Mouse (Mus musculus): ENCODE measurements around the gene Glul. TPM values are rescaled to one million over a fixed set of nuclear protein-coding genes. Genes with fewer than 3 reads are reported as not detected.

The Glul gene
- polyA plus RNA-seq, 1 experiment from 2014 or later = 143 TPM

DNA sequence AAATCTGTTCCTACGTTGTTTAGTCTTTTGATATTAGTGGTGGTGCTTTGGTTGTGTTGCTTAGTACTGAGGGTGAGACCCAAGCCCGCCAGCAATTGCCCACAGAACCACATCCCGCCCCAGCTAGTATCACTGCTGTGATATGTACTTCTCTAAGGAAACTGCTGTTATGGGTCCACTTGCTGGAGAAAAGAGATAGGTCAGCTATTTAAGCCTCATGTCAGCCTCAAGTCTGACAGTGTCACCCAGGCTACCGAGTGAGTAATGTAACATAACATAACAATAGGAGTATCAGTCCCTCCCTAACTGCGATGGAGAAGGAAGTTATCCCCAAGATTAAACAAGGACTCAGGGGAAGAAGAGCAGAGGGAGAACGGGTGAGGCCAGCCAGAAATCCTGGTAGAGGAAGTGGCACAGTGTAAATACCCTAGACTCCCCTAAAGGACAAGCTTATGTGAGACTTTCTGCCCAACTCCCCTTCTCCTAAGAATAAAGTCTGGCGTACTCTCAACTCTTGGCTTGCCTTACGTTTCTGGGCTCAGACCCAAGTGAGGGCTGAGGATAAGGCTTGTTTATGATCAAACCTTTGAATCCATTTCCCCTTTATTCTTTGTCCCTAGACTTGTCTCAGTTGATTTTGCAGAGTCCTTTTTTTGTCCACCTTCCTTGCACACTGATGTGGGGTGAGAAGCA lies 5.4 kb upstream of the Glul start:
- no peaks in the 10 kb centered on the region for H3K36me3 ChIP-seq (ENCODE audit: control insufficient read depth, insufficient read depth, low read length)
- no peaks in the 10 kb centered on the region for H3K9me3 ChIP-seq (ENCODE audit: control insufficient read depth, low read length)
- H3K27me3 ChIP-seq (ENCODE audit: control insufficient read depth, insufficient read depth, low read length) = no peaks in the 10 kb centered on the region
- no peak overlapping the region for H3K4me2 ChIP-seq (replicated peaks; ENCODE audit: low read depth, low read length)
- no peak overlapping the region for H3K27ac ChIP-seq (ENCODE audit: low read depth, low read length)
- no peak overlapping the region for H3K9ac ChIP-seq (ENCODE audit: low read depth, low read length)
- no peak for DNase-seq (ENCODE audit: low spot score)
- H3K4me1 ChIP-seq (replicated peaks; ENCODE audit: control insufficient read depth, insufficient read depth, low read length) = no peaks in the 10 kb centered on the region
- 66% methylated on average over 8 of the region's 8 CpGs for WGBS
- no peak for ATAC-seq (ENCODE audit: low FRiP score)
- no peak overlapping the region for H3K4me3 ChIP-seq (ENCODE audit: low read depth, low read length)

DNA sequence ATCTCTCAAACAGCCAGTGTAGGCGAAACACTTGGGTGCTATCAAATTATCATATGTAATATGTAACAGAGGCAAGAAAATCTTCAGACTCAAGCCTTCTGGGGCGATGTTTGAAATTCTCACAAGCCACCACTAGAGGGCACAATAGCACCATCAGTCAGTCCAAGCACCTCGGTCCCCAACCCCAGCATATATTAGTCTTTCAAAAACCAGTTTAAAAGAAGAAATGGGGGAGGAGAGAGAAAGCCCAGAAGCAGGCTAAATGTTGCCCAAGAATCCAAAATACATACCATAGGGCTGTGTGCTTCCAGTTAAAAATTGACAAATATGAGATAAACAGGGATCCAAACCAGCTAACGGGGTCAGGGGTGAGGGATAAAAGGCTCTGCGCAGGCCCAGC lies 4.8 kb upstream of the Glul start:
- no peak overlapping the region for H3K9ac ChIP-seq (ENCODE audit: low read depth, low read length)
- H3K4me2 ChIP-seq (replicated peaks; ENCODE audit: low read depth, low read length) = no peak overlapping the region
- no peaks in the 10 kb centered on the region for H3K4me1 ChIP-seq (replicated peaks; ENCODE audit: control insufficient read depth, insufficient read depth, low read length)
- 40% methylated on average over 5 of the region's 5 CpGs for WGBS
- H3K27ac ChIP-seq (ENCODE audit: low read depth, low read length) = no peak overlapping the region
- no peaks in the 10 kb centered on the region for H3K36me3 ChIP-seq (ENCODE audit: control insufficient read depth, insufficient read depth, low read length)
- H3K4me3 ChIP-seq (ENCODE audit: low read depth, low read length) = no peak overlapping the region
- no peak for ATAC-seq (ENCODE audit: low FRiP score)
- peak; percentile 86 for DNase-seq (ENCODE audit: low spot score)
- no peaks in the 10 kb centered on the region for H3K9me3 ChIP-seq (ENCODE audit: control insufficient read depth, low read length)
- no peaks in the 10 kb centered on the region for H3K27me3 ChIP-seq (ENCODE audit: control insufficient read depth, insufficient read depth, low read length)

DNA sequence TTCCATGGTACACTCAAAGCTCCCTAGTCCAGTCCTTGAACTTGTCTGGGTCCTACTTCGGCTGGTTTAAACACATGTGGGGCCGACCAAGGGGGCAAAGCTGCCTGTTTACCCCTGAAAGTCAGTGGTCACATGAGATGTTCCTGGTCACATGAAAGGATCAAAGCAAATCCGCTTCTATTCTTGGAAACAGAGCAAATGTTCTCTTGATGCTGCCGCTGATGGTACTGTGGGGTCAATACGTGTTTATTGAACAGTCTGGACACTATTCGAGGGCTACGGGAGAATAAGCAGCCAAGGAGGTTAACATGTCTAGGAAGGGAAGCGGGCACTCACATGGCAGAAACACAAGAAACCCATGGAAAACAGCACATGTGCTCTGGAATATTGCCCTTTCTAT lies 2.5 kb upstream of the Glul start:
- no peak for DNase-seq (ENCODE audit: low spot score)
- Histone ChIP-seq H3K27ac (ENCODE audit: low read depth, low read length) (no peak overlapping the region), H3K9me3 (ENCODE audit: control insufficient read depth, low read length) (no peaks in the 10 kb centered on the region), H3K36me3 (ENCODE audit: control insufficient read depth, insufficient read depth, low read length) (no peaks in the 10 kb centered on the region), H3K4me3 (ENCODE audit: low read depth, low read length) (no peak overlapping the region), H3K27me3 (ENCODE audit: control insufficient read depth, insufficient read depth, low read length) (no peaks in the 10 kb centered on the region), H3K4me2 (replicated peaks; ENCODE audit: low read depth, low read length) (no peak overlapping the region), H3K9ac (ENCODE audit: low read depth, low read length) (no peak overlapping the region), H3K4me1 (replicated peaks; ENCODE audit: control insufficient read depth, insufficient read depth, low read length) (peaks cover 3% of the 10 kb centered on the region; the same call in 1 of the 2 replicates)
- 81% methylated on average over 8 of the region's 8 CpGs for WGBS
- ATAC-seq (ENCODE audit: low FRiP score) = no peak

DNA sequence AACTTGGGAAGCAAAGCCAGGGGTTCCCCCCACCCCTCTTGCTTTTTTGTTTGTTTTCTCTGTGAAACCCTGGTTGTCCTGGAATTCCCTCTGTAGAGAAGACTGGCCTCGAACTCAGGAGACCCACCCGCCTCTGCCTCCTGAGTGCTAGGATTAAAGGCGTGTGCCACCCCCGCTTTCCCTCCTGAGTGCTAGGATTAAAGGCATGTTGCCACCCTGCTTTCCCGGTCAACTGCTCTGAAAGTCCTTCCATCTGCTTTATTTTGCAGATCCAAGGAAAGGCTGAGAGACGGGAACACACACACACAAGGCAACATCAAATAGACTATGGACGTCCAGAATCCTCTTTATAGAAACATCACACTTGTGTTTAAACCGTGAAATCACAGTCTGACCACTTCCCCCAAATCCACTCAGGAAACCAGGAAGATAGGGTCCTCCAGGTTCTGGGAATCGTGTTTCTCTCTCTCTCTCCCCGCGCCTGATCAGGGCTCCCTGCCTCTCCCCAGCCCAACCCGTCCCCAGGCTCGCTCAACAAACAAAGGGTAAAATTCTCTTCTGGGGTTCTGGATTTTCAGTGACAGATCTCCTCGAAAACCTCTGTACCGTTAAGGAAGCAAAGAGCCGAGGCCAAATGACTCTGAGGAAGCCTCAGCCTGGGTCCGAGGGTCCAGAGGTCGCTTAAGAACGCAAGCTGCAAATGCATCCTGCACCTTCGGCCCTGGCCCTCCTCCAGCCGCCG lies 584 bp upstream of the Glul start:
- Histone ChIP-seq H3K9me3 (ENCODE audit: control insufficient read depth, low read length) (no peaks in the 10 kb centered on the region), H3K4me3 (ENCODE audit: low read depth, low read length) (peak overlapping the region; percentile 63), H3K27ac (ENCODE audit: low read depth, low read length) (peak overlapping the region; percentile 96), H3K27me3 (ENCODE audit: control insufficient read depth, insufficient read depth, low read length) (no peaks in the 10 kb centered on the region), H3K4me2 (replicated peaks; ENCODE audit: low read depth, low read length) (peak overlapping the region; percentile 51), H3K36me3 (ENCODE audit: control insufficient read depth, insufficient read depth, low read length) (peaks cover 4% of the 10 kb centered on the region; the same call in 1 of the 2 replicates), H3K9ac (ENCODE audit: low read depth, low read length) (peak overlapping the region; percentile 80), H3K4me1 (replicated peaks; ENCODE audit: control insufficient read depth, insufficient read depth, low read length) (peaks cover 3% of the 10 kb centered on the region; the same call in 1 of the 2 replicates)
- ATAC-seq (ENCODE audit: low FRiP score) (peak; percentile 61), DNase-seq (ENCODE audit: low spot score) (no peak)
- WGBS = 21% methylated on average over 22 of the region's 22 CpGs

DNA sequence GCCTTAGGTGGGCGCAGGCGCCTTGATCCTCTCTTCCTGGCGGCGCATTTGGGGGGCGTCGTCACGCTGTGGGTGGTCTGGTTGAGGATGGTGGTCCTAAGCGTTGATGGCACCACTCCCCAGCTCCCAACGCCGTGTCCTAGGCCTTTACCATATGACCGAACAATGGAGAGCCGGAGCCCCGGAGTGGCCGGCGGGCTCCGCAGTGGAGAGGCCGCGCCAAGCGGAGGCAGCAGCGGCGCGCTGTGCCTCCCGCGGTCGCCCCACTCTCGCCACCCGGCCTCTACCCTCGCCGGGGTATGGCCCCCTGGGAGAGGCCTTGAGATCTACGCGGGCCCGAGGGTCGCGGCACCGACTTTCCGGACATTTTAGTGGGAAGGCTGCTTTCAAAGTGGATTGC lies 637 bp downstream of the Glul start:
- H3K27ac ChIP-seq (ENCODE audit: low read depth, low read length) = peak overlapping the region; percentile 96
- H3K9me3 ChIP-seq (ENCODE audit: control insufficient read depth, low read length) = no peaks in the 10 kb centered on the region
- H3K27me3 ChIP-seq (ENCODE audit: control insufficient read depth, insufficient read depth, low read length) = no peaks in the 10 kb centered on the region
- peak overlapping the region; percentile 63 for H3K4me3 ChIP-seq (ENCODE audit: low read depth, low read length)
- WGBS = under 1% methylated on average over 34 of the region's 36 CpGs
- peaks cover 11% of the 10 kb centered on the region; the same call in 1 of the 2 replicates for H3K36me3 ChIP-seq (ENCODE audit: control insufficient read depth, insufficient read depth, low read length)
- DNase-seq (ENCODE audit: low spot score) (no peak), ATAC-seq (ENCODE audit: low FRiP score) (peak; percentile 59)
- H3K4me2 ChIP-seq (replicated peaks; ENCODE audit: low read depth, low read length) = peak overlapping the region; percentile 59
- peak overlapping the region; percentile 79 for H3K9ac ChIP-seq (ENCODE audit: low read depth, low read length)
- peaks cover 3% of the 10 kb centered on the region; the same call in 1 of the 2 replicates for H3K4me1 ChIP-seq (replicated peaks; ENCODE audit: control insufficient read depth, insufficient read depth, low read length)

DNA sequence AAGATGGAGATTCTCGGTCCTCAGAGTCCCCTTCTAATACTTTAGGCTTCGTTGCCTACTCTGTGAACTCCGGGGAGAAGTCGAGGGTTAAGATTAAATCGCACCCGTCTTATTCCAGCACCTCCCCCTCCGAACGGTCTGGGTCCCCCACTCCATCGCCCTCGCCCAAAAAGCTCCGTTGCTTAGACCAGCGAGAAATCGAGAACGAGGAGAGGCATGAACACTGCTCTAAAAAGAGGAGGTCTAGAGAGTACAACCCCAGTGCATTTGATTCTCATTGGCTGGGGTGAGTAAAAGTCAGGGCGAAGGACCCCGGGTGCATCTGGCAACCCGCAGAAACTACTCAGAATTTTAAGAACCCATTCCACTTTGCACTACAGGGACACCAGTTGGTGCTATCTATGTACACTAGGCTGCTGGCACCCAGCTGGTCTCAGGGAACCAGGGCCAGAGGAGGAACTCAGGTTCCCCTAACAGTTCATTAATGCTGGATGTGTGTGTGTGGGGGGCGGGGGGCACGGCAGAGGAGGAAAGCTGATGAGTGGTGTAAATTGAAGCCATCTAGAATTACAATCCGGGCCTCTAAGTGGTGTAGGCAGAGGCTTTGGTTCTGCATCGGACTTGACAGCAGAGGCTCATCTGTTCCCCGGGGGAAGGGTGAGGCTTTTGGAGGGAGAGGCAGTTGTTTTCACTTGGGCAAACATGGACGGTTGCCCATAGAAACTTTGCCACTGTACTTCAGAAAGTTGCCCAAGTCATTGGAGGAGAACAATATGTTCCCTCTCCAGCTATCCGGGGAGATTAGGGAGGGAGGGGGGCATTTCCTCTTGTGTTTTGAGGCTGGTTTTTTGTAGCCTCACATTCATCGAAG lies 1.4 kb downstream of the Glul start:
- peak overlapping the region; percentile 59 for H3K4me2 ChIP-seq (replicated peaks; ENCODE audit: low read depth, low read length)
- DNase-seq (ENCODE audit: low spot score) (peak; percentile 58), ATAC-seq (ENCODE audit: low FRiP score) (no peak)
- no peaks in the 10 kb centered on the region for H3K9me3 ChIP-seq (ENCODE audit: control insufficient read depth, low read length)
- peak overlapping the region; percentile 96 for H3K27ac ChIP-seq (ENCODE audit: low read depth, low read length)
- peak overlapping the region; percentile 79 for H3K9ac ChIP-seq (ENCODE audit: low read depth, low read length)
- WGBS = 3% methylated on average over 25 of the region's 25 CpGs
- peak overlapping the region; percentile 63 for H3K4me3 ChIP-seq (ENCODE audit: low read depth, low read length)
- H3K27me3 ChIP-seq (ENCODE audit: control insufficient read depth, insufficient read depth, low read length) = no peaks in the 10 kb centered on the region
- peaks cover 3% of the 10 kb centered on the region; the same call in 1 of the 2 replicates for H3K4me1 ChIP-seq (replicated peaks; ENCODE audit: control insufficient read depth, insufficient read depth, low read length)
- peaks cover 14% of the 10 kb centered on the region; the same call in 1 of the 2 replicates for H3K36me3 ChIP-seq (ENCODE audit: control insufficient read depth, insufficient read depth, low read length)

DNA sequence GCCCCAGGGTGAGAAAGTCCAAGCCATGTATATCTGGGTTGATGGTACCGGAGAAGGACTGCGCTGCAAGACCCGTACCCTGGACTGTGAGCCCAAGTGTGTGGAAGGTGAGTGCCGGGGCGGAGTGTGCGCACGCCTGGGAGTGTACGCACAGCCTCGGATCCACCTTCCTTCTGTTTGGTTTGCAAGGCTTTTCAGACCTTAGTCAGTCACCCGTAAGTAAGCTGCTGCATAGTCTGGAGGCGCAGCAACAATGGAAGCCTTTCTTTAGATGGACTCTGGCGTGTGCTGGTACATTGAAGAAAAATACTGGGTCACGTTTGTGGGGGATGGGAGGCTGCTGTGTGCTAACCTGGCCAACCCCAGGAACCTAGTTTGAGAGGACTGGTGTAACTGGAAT lies 3.3 kb downstream of the Glul start:
- Histone ChIP-seq H3K4me3 (ENCODE audit: low read depth, low read length) (no peak overlapping the region), H3K27me3 (ENCODE audit: control insufficient read depth, insufficient read depth, low read length) (no peaks in the 10 kb centered on the region), H3K9ac (ENCODE audit: low read depth, low read length) (no peak overlapping the region), H3K9me3 (ENCODE audit: control insufficient read depth, low read length) (no peaks in the 10 kb centered on the region), H3K36me3 (ENCODE audit: control insufficient read depth, insufficient read depth, low read length) (peaks cover 20% of the 10 kb centered on the region; the same call in 1 of the 2 replicates), H3K4me2 (replicated peaks; ENCODE audit: low read depth, low read length) (no peak overlapping the region; the same call in 1 of the 2 replicates), H3K4me1 (replicated peaks; ENCODE audit: control insufficient read depth, insufficient read depth, low read length) (peaks cover 3% of the 10 kb centered on the region; the same call in 1 of the 2 replicates), H3K27ac (ENCODE audit: low read depth, low read length) (no peak overlapping the region)
- ATAC-seq (ENCODE audit: low FRiP score) (no peak), DNase-seq (ENCODE audit: low spot score) (peak; percentile 53)
- 55% methylated on average over 13 of the region's 13 CpGs for WGBS

DNA sequence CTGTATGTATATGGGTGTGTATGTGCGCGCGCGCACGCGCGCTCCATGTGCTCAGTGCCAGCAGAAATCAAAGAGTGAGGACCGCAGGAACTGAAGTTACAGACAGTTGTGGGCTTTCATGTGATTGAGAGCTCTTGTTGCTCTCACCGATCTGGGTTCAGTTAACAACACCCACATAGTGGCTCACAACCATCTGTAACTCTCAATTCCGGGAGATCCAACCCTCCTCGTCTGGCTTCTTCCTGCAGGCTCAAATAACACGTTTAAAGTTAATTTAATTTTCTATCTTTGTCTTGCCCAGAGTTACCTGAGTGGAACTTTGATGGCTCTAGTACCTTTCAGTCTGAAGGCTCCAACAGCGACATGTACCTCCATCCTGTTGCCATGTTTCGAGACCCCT lies 4.5 kb downstream of the Glul start:
- Histone ChIP-seq H3K27me3 (ENCODE audit: control insufficient read depth, insufficient read depth, low read length) (no peaks in the 10 kb centered on the region), H3K9ac (ENCODE audit: low read depth, low read length) (no peak overlapping the region), H3K27ac (ENCODE audit: low read depth, low read length) (no peak overlapping the region), H3K4me2 (replicated peaks; ENCODE audit: low read depth, low read length) (no peak overlapping the region), H3K4me1 (replicated peaks; ENCODE audit: control insufficient read depth, insufficient read depth, low read length) (peaks cover 3% of the 10 kb centered on the region; the same call in 1 of the 2 replicates), H3K4me3 (ENCODE audit: low read depth, low read length) (no peak overlapping the region), H3K36me3 (ENCODE audit: control insufficient read depth, insufficient read depth, low read length) (peaks cover 24% of the 10 kb centered on the region; the same call in 1 of the 2 replicates), H3K9me3 (ENCODE audit: control insufficient read depth, low read length) (no peaks in the 10 kb centered on the region)
- ATAC-seq (ENCODE audit: low FRiP score) = no peak
- DNase-seq (ENCODE audit: low spot score) = no peak
- WGBS = 96% methylated on average over 14 of the region's 14 CpGs
